Mouse (Mus musculus): ENCODE measurements at regions not wholly inside any gene's neighbourhood (a gene's known extent, or its start where the extent isn't known, plus 50 kb on each side); places are given as distances from the start of the nearest gene placed in this dataset.

- DNase-seq (ENCODE audit: low read depth, low spot score), result no peak
These were observed 190.1 kb upstream of the Hmga2 start for GRCm38 (mm10) chr10:120666202-120666860.

DNA sequence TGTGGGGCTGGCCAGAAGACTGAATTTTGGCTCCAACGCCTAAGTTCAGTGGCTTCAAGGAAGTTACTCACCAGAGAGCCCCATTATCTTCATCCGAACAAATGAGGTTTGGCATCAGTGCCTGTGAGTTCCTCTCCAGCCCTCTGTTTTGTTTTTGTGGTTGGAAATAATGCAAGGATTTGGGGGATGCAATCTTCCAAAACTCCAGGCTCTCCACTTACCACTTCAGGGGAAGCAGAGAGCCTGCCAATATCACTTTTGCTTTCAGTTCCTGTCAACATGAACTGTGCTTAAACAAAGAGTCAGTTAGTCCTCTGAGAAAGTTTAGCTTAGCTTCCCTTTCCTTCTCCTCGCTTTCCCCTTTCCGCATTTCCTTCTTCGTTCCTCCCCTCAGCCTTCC, 189.4 kb upstream of the Hmga2 start:
- DNase-seq (ENCODE audit: low read depth, low spot score), result no peak

DNA sequence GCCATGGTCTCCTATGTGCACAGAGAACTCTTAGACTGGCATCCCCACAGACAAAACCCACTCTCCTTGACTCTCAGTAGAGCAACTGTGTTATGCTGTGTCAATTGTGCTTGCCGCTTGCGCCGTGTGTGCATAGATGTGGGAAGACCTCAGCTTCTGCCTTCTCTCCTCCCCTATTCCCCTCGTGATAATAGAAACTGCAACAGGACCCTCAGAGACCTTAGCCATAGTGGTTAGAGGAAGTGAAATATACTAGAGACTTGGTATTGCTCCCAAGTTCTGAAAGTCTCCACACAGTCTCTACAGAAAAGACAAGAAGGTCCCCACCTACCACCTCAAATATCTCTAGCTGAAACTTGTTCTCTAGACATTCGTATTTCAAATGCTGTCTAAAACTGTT, 188.2 kb upstream of the Hmga2 start:
- DNase-seq (ENCODE audit: low read depth, low spot score), result no peak

DNA sequence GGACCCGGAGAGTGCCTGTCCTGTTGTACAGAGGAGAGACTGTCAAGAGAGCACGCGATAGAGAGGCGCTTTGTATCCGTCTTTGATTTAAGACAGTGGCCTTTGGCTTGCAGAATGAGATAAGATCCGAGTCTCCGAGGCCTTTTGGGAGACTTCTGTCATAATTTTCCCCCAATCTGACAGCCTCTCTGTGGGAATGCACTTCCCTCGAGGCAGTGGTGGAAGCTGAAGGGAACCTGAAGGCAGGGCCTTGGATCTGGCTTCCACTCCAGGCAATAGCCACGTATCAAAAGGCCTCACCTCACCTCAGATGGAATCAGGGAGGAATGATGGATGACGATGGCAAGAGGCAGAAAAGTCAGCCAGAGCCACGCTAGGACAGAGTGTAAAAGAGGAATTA, 187.1 kb upstream of the Hmga2 start:
- no peak for DNase-seq (ENCODE audit: low read depth, low spot score)

DNA sequence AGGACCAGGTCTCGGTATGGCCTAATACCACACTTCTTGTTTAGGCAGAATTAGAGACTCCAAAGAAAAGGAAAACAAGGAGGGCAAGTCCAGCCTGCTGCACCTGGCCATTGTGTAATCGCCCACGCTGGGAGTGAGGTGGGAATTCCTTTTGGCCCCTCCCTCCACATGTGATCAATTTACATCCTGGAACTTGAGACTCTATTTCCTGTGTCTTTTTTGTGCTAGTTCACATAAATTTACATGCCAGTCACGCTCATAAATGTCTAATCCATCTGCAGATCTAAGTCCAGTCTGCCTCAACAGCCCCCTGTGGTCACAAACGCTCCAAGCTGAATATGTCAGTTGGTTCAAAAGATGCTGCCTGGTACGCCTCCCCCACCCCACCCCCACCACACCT, 184.2 kb upstream of the Hmga2 start:
- no peak for DNase-seq (ENCODE audit: low read depth, low spot score)

DNA sequence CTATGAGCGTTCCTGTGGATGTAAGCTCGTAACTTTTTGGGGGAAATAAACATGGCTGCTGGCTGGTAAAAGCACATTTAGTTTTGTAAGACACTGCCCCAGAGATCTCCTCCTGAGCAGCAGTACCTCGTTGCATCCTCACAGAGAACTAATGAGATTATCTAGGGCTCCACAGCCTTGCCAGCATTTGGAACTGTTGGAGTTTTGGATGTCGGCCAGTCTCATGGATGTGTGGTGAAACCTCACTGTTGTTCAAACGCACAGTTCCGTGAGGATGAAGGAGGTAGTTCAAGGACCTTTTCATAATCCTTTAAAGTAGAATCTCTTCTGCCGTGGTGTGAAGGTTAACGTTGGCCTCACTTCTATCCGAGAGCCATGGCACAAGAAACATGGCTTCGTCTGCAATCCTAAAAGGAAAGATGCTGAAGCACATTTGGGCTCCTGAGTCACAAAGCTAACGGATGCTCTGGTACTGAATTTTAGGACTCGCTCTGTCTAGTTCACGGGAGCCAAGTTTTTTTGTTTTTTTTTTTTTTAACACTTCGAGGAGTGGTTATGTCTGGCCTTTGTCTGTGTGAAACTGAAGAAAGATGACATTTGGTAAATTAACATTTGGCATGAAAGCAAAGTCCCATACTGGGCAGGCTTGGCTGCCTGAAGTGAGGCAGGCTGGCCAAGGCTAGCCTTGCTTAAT, 179.1 kb upstream of the Hmga2 start:
- DNase-seq (ENCODE audit: low read depth, low spot score), result no peak

GRCm38 (mm10) chr10:120652525-120653215, 176.4 kb upstream of the Hmga2 start:
- no peak for DNase-seq (ENCODE audit: low read depth, low spot score)

DNA sequence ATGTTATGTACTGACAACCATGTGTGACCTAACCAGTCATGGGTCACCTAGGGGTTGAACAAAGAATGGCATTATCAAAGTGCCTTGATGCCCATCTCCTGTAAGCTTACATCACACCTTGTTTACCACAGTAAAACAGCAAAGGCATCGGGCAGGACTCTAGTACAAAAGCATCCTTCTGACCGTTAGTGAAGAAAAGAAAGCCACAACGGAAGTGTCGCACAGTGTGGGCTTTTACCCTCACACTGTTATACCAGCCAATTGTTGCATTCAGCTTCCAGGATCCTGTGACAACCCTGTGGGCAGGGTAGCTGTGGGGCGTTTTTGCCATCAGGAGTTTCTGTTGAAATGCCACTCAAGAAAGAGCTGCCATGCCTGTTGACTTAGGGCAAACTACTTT, 175.6 kb upstream of the Hmga2 start:
- DNase-seq (ENCODE audit: low read depth, low spot score), result no peak

DNA sequence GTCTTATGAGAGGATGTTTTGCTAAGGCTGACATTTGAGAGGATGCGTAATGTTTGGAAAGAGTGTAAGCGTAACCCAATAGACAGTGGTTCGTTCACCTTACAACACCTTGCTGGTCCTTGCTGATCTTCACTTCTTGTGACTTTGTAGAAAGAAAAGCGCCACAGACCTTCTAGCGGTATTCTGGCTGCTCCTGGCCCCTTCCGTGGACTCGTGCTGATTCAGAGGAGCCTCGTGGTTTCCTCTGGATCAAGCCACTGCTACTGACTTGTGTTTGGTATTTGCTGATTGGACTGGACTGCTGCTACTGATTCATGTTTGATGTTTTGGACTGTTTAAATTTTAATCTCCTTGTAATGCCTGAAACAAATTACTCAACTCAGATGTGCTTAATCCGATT, 174.1 kb upstream of the Hmga2 start:
- no peak for DNase-seq (ENCODE audit: low read depth, low spot score)

DNA sequence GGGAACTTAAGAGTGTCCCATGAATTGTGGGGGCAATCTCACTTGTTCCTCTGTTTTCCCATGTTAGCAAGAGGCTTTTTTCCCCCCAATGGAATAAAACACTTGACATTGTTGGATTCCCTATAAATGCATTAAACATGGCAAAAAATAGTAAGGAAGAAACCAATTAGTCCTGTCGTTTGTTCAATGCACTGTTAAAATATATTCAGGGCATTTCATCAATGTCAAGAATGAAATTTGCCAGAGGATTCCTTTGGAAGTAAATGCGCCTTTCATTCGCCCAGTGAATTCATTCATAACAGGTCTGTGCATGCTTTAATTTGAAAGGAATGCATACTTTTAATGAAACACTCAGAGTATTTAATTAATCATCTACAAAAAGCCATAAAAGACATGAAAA, 172.5 kb upstream of the Hmga2 start:
- DNase-seq (ENCODE audit: low read depth, low spot score), result no peak

- no peak for DNase-seq (ENCODE audit: low read depth, low spot score)
These were observed 171.8 kb upstream of the Hmga2 start for GRCm38 (mm10) chr10:120648031-120648430.

DNA sequence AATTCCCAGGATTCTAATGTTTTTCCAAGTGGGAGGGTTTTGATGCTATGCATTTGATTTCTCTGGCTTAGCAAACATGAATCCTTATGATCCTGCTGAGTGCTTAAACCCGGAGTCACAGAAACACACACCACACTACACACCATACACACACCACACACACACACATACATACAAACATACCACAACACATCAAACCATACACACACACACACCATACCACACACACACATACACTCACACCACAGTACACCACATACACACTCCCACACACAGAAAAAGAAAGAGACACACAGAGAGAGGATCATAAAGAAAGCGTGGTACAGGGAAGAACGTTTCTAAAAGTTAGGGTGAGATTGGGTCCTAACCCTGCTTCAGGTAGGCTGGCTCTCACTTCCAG, 171.1 kb upstream of the Hmga2 start:
- no peak for DNase-seq (ENCODE audit: low read depth, low spot score)

GRCm38 (mm10) chr10:120646862-120647311, 170.6 kb upstream of the Hmga2 start:
- DNase-seq (ENCODE audit: low read depth, low spot score), result no peak

GRCm38 (mm10) chr10:120640847-120641246, 164.6 kb upstream of the Hmga2 start:
- no peak for DNase-seq (ENCODE audit: low read depth, low spot score)

DNA sequence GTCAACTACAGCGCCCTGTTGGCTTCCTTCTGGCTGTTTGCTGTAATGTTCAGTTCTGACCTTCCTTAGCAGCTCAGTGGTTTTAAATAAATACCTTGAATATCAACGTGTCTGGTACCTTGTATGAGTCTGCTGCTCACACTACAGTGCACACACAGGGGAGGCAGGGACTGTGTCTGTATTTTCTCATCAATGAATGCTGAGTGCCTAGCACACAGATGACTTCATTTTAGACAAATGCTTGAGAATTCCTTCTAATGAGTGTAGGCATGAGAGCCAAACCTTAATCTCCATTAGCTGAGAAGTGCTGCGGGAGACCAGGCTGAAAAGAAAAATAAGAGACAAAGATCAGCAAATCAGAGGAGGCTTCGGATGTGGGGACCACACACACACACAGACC, 162.0 kb upstream of the Hmga2 start:
- DNase-seq (ENCODE audit: low read depth, low spot score), result no peak

DNA sequence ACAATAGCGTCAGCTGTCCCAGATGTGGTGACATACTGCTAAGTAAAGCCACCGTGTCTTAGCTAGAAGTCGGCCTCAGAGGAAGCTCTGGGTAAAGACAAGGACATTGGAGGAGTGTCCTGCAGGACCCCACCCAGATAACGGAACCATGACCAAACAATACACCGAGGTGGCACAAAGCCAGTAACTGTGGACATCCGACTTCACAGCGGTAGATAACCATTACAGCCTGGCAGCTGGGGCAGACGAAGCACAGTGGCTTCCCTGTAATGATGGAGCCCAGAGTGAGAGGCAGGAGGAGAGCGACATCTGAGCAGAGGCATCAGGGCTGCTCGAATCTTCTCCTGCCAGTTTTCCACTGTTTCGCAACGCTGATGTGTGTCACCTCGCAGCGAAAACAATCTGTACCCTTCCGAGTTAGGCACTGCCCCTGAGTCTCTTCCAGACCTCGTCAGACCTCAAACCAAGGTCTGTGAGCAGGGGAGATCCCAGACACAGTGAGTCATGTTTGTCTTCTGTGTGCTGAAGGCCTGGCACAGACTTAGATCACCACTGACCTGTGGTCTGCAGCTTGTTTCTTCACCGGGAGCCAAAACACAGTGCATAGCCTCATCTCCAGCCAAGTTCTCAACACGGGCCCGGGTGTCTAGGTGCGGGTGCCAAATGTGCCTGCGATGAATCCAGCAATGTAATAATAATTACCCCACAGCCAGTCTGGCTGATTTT, 159.7 kb upstream of the Hmga2 start:
- DNase-seq (ENCODE audit: low read depth, low spot score), result no peak

DNA sequence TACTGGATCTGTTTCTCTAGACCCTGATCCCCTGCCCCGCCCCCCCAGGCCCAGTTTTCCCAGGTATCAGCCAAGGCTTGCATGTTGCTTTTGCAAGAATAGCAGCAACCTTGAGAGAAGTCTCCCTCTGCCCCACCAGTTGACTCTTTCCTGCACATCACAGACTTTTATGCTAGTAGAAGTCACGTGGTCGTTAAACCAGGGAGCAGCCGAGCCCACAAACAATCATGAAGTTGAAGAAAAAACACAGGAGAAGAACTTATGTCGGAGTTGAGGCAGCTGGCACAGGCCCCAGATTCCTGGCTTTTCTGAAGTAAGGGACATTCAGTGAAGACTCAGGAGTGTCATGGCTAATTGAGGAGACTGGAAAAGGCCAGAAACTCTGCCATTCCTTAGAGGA, 158.9 kb upstream of the Hmga2 start:
- no peak for DNase-seq (ENCODE audit: low read depth, low spot score)

DNA sequence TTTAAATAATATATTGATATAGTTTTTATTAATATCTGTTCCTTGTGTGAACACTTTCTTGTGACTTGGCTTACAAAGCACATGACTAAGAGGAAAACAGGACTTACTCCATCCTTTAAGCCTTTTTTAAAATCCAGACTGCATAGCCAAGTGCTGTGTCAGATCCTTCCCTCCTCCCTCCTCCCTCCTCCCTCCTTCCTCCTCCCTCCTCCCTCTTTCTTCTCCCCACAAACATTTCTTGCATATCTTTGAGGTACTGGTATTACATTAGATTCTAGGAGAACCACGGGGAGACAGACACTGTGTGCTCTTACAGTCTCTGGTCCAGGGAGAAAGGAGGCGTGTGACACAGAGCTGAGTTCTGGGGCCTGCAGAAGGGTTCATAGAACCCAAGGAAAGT, 155.8 kb upstream of the Hmga2 start:
- no peak for DNase-seq (ENCODE audit: low read depth, low spot score)

DNA sequence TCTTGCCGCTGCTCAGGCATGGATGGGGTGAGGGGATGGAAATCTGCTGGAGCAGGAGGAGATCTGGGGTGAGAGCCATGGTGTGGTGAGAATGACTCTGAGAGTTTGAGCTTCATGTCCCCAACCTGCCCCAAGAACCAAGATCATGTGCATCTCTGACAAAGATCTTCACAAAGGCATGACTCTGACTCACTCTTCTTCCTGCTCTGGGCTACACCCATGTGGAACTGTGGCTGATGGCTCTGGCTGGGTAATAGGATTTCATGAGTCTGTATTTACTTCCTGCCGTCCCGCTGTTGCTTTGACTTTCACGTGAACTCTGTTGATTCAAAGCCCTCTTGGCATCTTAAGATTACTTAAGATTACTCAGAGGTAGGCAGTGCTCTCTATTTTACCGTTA, 151.8 kb upstream of the Hmga2 start:
- DNase-seq (ENCODE audit: low read depth, low spot score), result no peak

GRCm38 (mm10) chr10:120625474-120625873, 149.2 kb upstream of the Hmga2 start:
- no peak for DNase-seq (ENCODE audit: low read depth, low spot score)

DNA sequence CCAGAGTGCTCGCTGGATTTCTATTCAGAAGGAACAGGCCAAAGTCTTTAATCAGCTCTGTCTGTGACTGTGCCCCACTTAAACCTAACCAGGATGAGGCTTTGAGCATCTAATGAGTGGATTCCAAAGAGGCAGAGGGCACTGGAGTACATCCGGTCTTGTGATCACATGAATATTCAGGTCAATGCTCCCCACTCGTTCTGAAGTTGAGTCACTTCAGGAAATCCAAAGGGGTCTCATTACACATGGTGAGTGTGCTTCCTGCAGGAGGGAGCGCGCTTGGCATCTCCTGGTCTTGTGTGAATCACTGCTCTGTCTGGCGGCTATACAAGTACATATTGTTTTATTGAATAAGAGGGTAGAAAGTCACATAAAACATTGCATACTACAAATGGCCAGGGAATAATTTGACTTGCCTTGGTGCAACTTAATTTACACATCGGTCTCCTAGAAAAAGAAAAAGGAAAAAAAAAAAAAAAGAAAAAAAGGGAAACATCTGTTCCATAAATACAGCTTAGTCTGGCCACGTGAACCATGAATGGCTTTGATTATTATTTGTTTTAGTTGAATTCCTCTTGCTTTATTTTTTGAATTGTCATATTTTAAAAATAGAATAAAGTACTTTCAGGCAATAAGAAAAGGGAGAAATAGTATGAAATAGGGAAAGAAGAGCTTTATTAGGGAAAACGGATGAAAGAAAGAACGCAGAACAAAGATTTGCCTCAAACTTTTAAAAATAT, 148.1 kb upstream of the Hmga2 start:
- no peak for DNase-seq (ENCODE audit: low read depth, low spot score)
